Mouse (Mus musculus) left cerebral cortex, postnatal 36 days (tissue): ENCODE measurements around the gene Man1c1. TPM values are rescaled to one million over a fixed set of nuclear protein-coding genes. Genes with fewer than 3 reads are reported as not detected.

ENCODE experiments used
- DNase-seq, 2 experiments: peaks; one replicate each; pipeline ENCODE4 v3.0.0; 2021 to 2022; ENCODE audit warnings: low spot score in 2 of 2, mixed read lengths in 1 of 2
- intact Hi-C: fragments of 180-260 bp; cut with DNase I; formaldehyde crosslinking; loops from one replicate; pipeline ENCODE4 v1.15.1; 2025
- total RNA-seq, 2 experiments: library from RNA; stranded (reverse); gene quantifications; 2 replicates each; pipeline ENCODE4 v1.2.3; 2021

Gene Man1c1
- 10 to 100 TPM; 37.8 to 42.0 TPM for total RNA-seq

- peak; percentile 99 for DNase-seq
- intact Hi-C loops, result loop anchor here (1.0 to 5.0 kb wide), 4 partner anchors 41 to 77 kb away; no protein-coding TSS in a partner anchor
Observed at GRCm38 (mm10) chr4:134703835-134704546, at the start of gene Man1c1. Gene Man1c1 (minus strand): TSS chr4:134704290.

GRCm38 (mm10) chr4:134753516-134754261 lies 49.6 kb upstream of the Man1c1 start:
- no peak for DNase-seq
- intact Hi-C loops, result no loop called here

GRCm38 (mm10) chr4:134752911-134753426 lies 48.9 kb upstream of the Man1c1 start:
- intact Hi-C loops, result no loop called here
- no peak for DNase-seq

GRCm38 (mm10) chr4:134751682-134752380 lies 47.7 kb upstream of the Man1c1 start:
- no peak for DNase-seq
- intact Hi-C loops, result no loop called here

- DNase-seq, result no peak
- intact Hi-C loops, result no loop called here
Observed at GRCm38 (mm10) chr4:134750825-134751224, 46.7 kb upstream of the Man1c1 start.

- DNase-seq, result no peak
- intact Hi-C loops, result no loop called here
Observed at GRCm38 (mm10) chr4:134750263-134750662, 46.2 kb upstream of the Man1c1 start.

GRCm38 (mm10) chr4:134749301-134750030 lies 45.4 kb upstream of the Man1c1 start:
- intact Hi-C loops, result no loop called here

GRCm38 (mm10) chr4:134745900-134746661 lies 42.0 kb upstream of the Man1c1 start:
- peak; percentile 75 to 83 for DNase-seq
- intact Hi-C loops, result loop anchor here (1.0 kb wide), 1 partner anchor 42 kb away; the partner anchor contains the start of gene Man1c1

More at GRCm38 (mm10) chr4:134749301-134750030, 45.4 kb upstream of the Man1c1 start:
- no peak for DNase-seq

- intact Hi-C loops, result no loop called here
- no peak for DNase-seq
Observed at GRCm38 (mm10) chr4:134743881-134744633, 40.0 kb upstream of the Man1c1 start.

- DNase-seq, result no peak
- intact Hi-C loops, result no loop called here
Observed at GRCm38 (mm10) chr4:134741949-134742348, 37.9 kb upstream of the Man1c1 start.

- no peak for DNase-seq
- intact Hi-C loops, result no loop called here
Observed at GRCm38 (mm10) chr4:134740186-134740585, 36.1 kb upstream of the Man1c1 start.

- no peak for DNase-seq
- intact Hi-C loops, result no loop called here
Observed at GRCm38 (mm10) chr4:134739530-134739929, 35.4 kb upstream of the Man1c1 start.

- intact Hi-C loops, result no loop called here
- DNase-seq, result no peak
Observed at GRCm38 (mm10) chr4:134737365-134737910, 33.3 kb upstream of the Man1c1 start.

GRCm38 (mm10) chr4:134736147-134736546 lies 32.1 kb upstream of the Man1c1 start:
- DNase-seq, result peak; percentile 55 to 58

GRCm38 (mm10) chr4:134734629-134735081 lies 30.6 kb upstream of the Man1c1 start:
- intact Hi-C loops, result no loop called here

More at GRCm38 (mm10) chr4:134736147-134736546, 32.1 kb upstream of the Man1c1 start:
- intact Hi-C loops, result no loop called here

GRCm38 (mm10) chr4:134734038-134734628 lies 30.0 kb upstream of the Man1c1 start:
- no peak for DNase-seq
- intact Hi-C loops, result no loop called here

More at GRCm38 (mm10) chr4:134734629-134735081, 30.6 kb upstream of the Man1c1 start:
- DNase-seq, result no peak

GRCm38 (mm10) chr4:134733371-134733770 lies 29.3 kb upstream of the Man1c1 start:
- DNase-seq, result no peak
- intact Hi-C loops, result no loop called here
